Mouse (Mus musculus): ENCODE measurements at regions not wholly inside any gene's neighbourhood (a gene's known extent, or its start where the extent isn't known, plus 50 kb on each side); places are given as distances from the start of the nearest gene placed in this dataset.

- TF ChIP-seq MAX (IDR thresholded peaks at IDR 0.05; ENCODE audit: low read depth) (no peak), POLR2AphosphoS2 (IDR thresholded peaks at IDR 0.05; ENCODE audit: insufficient read length, low read depth) (no peak), POLR2A (IDR thresholded peaks at IDR 0.05; ENCODE audit: insufficient read length, low read depth) (no peak), MYOG (IDR thresholded peaks at IDR 0.05; ENCODE audit: control insufficient read depth in 1 of 3, insufficient read depth in 1 of 3, insufficient read length in 2 of 3, low read depth in 2 of 3) (no peak), E2F4 (IDR thresholded peaks at IDR 0.05; ENCODE audit: insufficient read depth) (no peak), REST (IDR thresholded peaks at IDR 0.05; ENCODE audit: insufficient read depth, insufficient read length) (no peak), USF1 (IDR thresholded peaks at IDR 0.05; ENCODE audit: low read depth) (no peak)
Measured at GRCm38 (mm10) chr3:38299898-38300751, 184.5 kb downstream of the Ankrd50 start.

Data from myocyte (in vitro differentiated cells).